Mouse (Mus musculus) stomach, embryonic 16.5 days (tissue): Measurements from ENCODE around the gene Tmem235. TPM values are rescaled to one million over a fixed set of nuclear protein-coding genes. Genes with fewer than 3 reads are reported as not detected.

Experiments used
- ATAC-seq: fragments of 200-750 bp; cut with Nextera tagmentation; 2 replicates; pipeline ENCODE4 v1.8.0; 2017; ENCODE audit warnings: moderate number of reproducible peaks, moderate TSS enrichment; ENCODE audit not compliant: insufficient read depth, low FRiP score
- H3K27ac ChIP-seq: fragments of 300-500 bp; sonication (generic); 2 replicates; pipeline ENCODE4 v1.5.1; 2014; ENCODE audit warnings: low read length
- H3K27me3 ChIP-seq: fragments of 300-500 bp; sonication (generic); 2 replicates; pipeline ENCODE4 v1.6.1; 2014; ENCODE audit warnings: low read length, control low read depth, mixed read lengths; ENCODE audit not compliant: control insufficient read depth, insufficient read depth
- H3K36me3 ChIP-seq: fragments of 300-500 bp; sonication (generic); 2 replicates; pipeline ENCODE4 v1.6.1; 2014; ENCODE audit warnings: low read length; ENCODE audit not compliant: control insufficient read depth, insufficient read depth
- H3K4me1 ChIP-seq: fragments of 300-500 bp; sonication (generic); 2 replicates; pipeline ENCODE4 v1.6.1; 2014; ENCODE audit warnings: low read length, control low read depth, mixed read lengths; ENCODE audit not compliant: control insufficient read depth, insufficient read depth
- H3K4me2 ChIP-seq: fragments of 300-500 bp; sonication (generic); 2 replicates; pipeline ENCODE4 v1.6.1; 2014; ENCODE audit warnings: low read depth, low read length, mixed read lengths
- H3K4me3 ChIP-seq: fragments of 300-500 bp; sonication (generic); replicated peaks from 2 replicates; pipeline ENCODE4 v1.5.1; 2014; ENCODE audit warnings: mild to moderate bottlenecking, low read length
- H3K9ac ChIP-seq: fragments of 300-500 bp; sonication (generic); 2 replicates; pipeline ENCODE4 v1.6.1; 2014; ENCODE audit warnings: low read length
- H3K9me3 ChIP-seq: fragments of 300-500 bp; sonication (generic); replicated peaks from 2 replicates; pipeline ENCODE4 v1.6.1; 2016; ENCODE audit warnings: low read length, control low read depth; ENCODE audit not compliant: control insufficient read depth
- WGBS: fragments of 180-500 bp; shearing (Covaris S2); extraction: QIAGEN DNeasy Blood & Tissue Kit; methylation state at CpG from one replicate; pipeline ENCODE4 v1.1.7; 2014; 5-methylcytosine and 5-hydroxymethylcytosine counted together
- polyA plus RNA-seq: library from polyadenylated mRNA; unstranded; fragments of >200 nt; fragmentation: Nextera tagmentation; extraction: Ambion mirVana; gene quantifications from 2 replicates; pipeline ENCODE4 v1.2.1, GENCODE M21; 2015

Tmem235 gene
- polyA plus RNA-seq, 1 experiment from 2014 or later: not detected

- ATAC-seq: no peak
- 85% methylated on average over 9 of the region's 9 CpGs for WGBS
- Histone ChIP-seq H3K4me1 (peaks cover 30% of the 10 kb centered on the region), H3K9me3 (no peaks in the 10 kb centered on the region), H3K27ac (no peak overlapping the region), H3K36me3 (no peaks in the 10 kb centered on the region), H3K4me2 (no peak overlapping the region), H3K9ac (no peak overlapping the region), H3K4me3 (no peak overlapping the region), H3K27me3 (no peaks in the 10 kb centered on the region)
Measured at GRCm38 (mm10) chr11:117880336-117880976, 19.9 kb downstream of the Tmem235 start.

GRCm38 (mm10) chr11:117880977-117881358 is 20.4 kb downstream of the Tmem235 start:
- H3K4me3 ChIP-seq: no peak overlapping the region
- no peak overlapping the region for H3K4me2 ChIP-seq
- H3K36me3 ChIP-seq: no peaks in the 10 kb centered on the region
- no peaks in the 10 kb centered on the region for H3K27me3 ChIP-seq
- H3K9ac ChIP-seq: 0 out of 2 replicates have a peak overlapping the region, but pooled peaks have one; percentile 31
- no peaks in the 10 kb centered on the region for H3K9me3 ChIP-seq
- peak overlapping the region; percentile 63 for H3K27ac ChIP-seq
- peaks cover 30% of the 10 kb centered on the region for H3K4me1 ChIP-seq
- ATAC-seq: no peak
- 75% methylated on average over 6 of the region's 6 CpGs for WGBS

DNA sequence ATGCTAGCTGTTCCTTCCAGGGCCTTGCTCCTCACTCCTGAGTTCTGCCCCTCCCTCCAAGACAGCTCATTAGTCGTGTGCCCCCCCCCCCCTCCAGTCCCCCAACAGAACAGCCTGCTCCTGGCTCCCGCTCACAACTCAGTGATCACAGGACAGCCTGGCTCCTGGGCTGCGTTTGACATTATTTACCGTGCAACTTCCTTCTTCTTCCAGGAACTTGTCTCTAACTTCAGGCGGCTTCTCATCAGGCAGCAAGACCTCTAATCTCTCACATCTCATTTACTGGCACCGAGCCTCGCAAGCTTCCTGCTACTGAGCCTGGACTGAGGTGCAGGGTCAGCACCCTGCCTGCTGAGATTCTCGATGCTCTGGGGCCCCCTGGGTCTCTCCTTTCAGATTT is 21.2 kb downstream of the Tmem235 start:
- Histone ChIP-seq H3K4me1 (peaks cover 30% of the 10 kb centered on the region), H3K4me3 (no peak overlapping the region), H3K27me3 (no peaks in the 10 kb centered on the region), H3K4me2 (no peak overlapping the region), H3K9me3 (no peaks in the 10 kb centered on the region), H3K27ac (peak overlapping the region; percentile 63), H3K9ac (0 out of 2 replicates have a peak overlapping the region, but pooled peaks have one; percentile 33), H3K36me3 (no peaks in the 10 kb centered on the region)
- WGBS: 7% methylated on average over 8 of the region's 8 CpGs
- peak; percentile 26; the same call in 1 of the 2 replicates for ATAC-seq

DNA sequence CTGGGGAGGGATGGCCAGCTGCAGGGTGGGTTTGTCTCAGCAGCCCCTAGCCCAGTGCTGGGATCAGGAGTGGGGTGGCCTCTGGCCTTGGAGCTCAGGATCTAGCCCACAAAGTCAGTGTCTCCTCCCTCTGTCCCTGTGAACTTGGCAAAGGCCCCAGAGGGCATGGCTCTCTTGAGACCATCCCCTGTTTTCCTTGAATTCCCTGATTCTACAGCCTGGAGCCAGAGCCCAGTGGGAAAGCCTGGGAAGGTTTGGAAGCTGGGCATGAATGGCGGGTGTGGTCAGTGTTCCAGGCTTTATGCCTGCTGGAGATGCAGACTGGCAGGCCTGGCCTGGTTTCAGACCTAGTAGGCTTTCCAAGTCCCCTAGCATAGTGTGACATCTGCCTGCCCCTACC is 21.7 kb downstream of the Tmem235 start:
- H3K27ac ChIP-seq: peak overlapping the region; percentile 63
- H3K9me3 ChIP-seq: no peaks in the 10 kb centered on the region
- WGBS: 86% methylated on average over 1 of the region's 1 CpGs
- no peak overlapping the region for H3K4me3 ChIP-seq
- no peak for ATAC-seq
- no peak overlapping the region for H3K4me2 ChIP-seq
- 0 out of 2 replicates have a peak overlapping the region, but pooled peaks have one; percentile 33 for H3K9ac ChIP-seq
- no peaks in the 10 kb centered on the region for H3K27me3 ChIP-seq
- no peaks in the 10 kb centered on the region for H3K36me3 ChIP-seq
- peaks cover 30% of the 10 kb centered on the region for H3K4me1 ChIP-seq

- Histone ChIP-seq H3K9ac (no peak overlapping the region), H3K36me3 (no peaks in the 10 kb centered on the region), H3K27me3 (no peaks in the 10 kb centered on the region), H3K4me1 (peaks cover 43% of the 10 kb centered on the region), H3K9me3 (no peaks in the 10 kb centered on the region), H3K4me3 (no peak overlapping the region), H3K4me2 (no peak overlapping the region), H3K27ac (no peak overlapping the region)
- no peak for ATAC-seq
- 54% methylated on average over 5 of the region's 5 CpGs for WGBS
Measured at GRCm38 (mm10) chr11:117886000-117886399, 25.4 kb downstream of the Tmem235 start.

GRCm38 (mm10) chr11:117888168-117888852 is 27.8 kb downstream of the Tmem235 start:
- Histone ChIP-seq H3K27ac (peak overlapping the region; percentile 52; the same call in 1 of the 2 replicates), H3K27me3 (no peaks in the 10 kb centered on the region), H3K9ac (peak overlapping the region; percentile 67), H3K9me3 (no peaks in the 10 kb centered on the region), H3K4me1 (peaks cover 33% of the 10 kb centered on the region), H3K4me3 (peak overlapping the region; percentile 31; the same call in 1 of the 2 replicates), H3K4me2 (peak overlapping the region; percentile 52), H3K36me3 (no peaks in the 10 kb centered on the region)
- no peak for ATAC-seq
- 26% methylated on average over 20 of the region's 20 CpGs for WGBS

- Histone ChIP-seq H3K36me3 (no peaks in the 10 kb centered on the region), H3K4me3 (peak overlapping the region; percentile 31), H3K9me3 (no peaks in the 10 kb centered on the region), H3K27ac (peak overlapping the region; percentile 52; the same call in 1 of the 2 replicates), H3K4me1 (peaks cover 33% of the 10 kb centered on the region), H3K9ac (peak overlapping the region; percentile 67), H3K4me2 (peak overlapping the region; percentile 52), H3K27me3 (no peaks in the 10 kb centered on the region)
- peak; percentile 28; the same call in 1 of the 2 replicates for ATAC-seq
- 12% methylated on average over 33 of the region's 33 CpGs for WGBS
Measured at GRCm38 (mm10) chr11:117888853-117889822, 28.6 kb downstream of the Tmem235 start.

DNA sequence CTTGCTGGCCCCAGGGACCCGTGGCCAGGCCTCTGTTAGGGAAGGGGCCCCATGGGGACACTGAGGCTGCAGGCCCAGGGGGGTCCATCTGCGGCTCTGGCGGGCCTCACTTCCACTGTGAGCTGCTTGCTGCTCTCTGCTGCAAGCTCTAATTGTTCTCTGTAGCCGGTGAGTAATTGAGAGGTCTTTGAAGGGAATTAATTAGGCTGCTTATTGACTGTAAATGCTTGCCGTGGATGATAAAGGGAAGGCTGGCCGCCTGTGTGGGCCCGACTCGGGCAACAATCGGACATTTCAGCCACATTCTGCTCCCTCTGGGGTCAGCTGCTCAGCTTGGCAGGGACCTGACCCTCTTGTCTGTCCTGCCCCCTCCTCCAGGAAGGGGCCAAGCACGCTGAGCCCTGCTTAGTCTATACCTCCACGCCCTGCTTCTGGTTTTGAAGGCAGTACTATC is 29.4 kb downstream of the Tmem235 start:
- peak overlapping the region; percentile 31 for H3K4me3 ChIP-seq
- no peak for ATAC-seq

More for the DNA sequence above, 29.4 kb downstream of the Tmem235 start:
- H3K4me1 ChIP-seq: peaks cover 33% of the 10 kb centered on the region
- no peaks in the 10 kb centered on the region for H3K36me3 ChIP-seq
- H3K27ac ChIP-seq: peak overlapping the region; percentile 52
- H3K27me3 ChIP-seq: no peaks in the 10 kb centered on the region
- 18% methylated on average over 11 of the region's 11 CpGs for WGBS
- peak overlapping the region; percentile 52 for H3K4me2 ChIP-seq
- no peaks in the 10 kb centered on the region for H3K9me3 ChIP-seq
- H3K9ac ChIP-seq: peak overlapping the region; percentile 67
